Mouse (Mus musculus): ENCODE measurements around the gene Aimp2. TPM values are rescaled to one million over a fixed set of nuclear protein-coding genes. Genes with fewer than 3 reads are reported as not detected.

Aimp2 gene
- polyA plus RNA-seq, 1 experiment: 24.2 TPM

- DNase-seq (ENCODE audit: low read depth in 1 of 2, low spot score in 2 of 2): no peak
- H3K36me3 ChIP-seq (ENCODE audit: control insufficient read depth, insufficient read depth, low read length): no peaks in the 10 kb centered on the region; the same call in 1 of the 2 replicates
- H3K4me1 ChIP-seq (ENCODE audit: control insufficient read depth, insufficient read depth, insufficient read length): no peaks in the 10 kb centered on the region
- no peak overlapping the region for H3K27ac ChIP-seq (ENCODE audit: insufficient read depth, low read length)
- H3K4me3 ChIP-seq (ENCODE audit: extremely low read depth, insufficient read depth, insufficient read length): no peak overlapping the region
- H3K27me3 ChIP-seq (ENCODE audit: control insufficient read depth, insufficient read depth, low read length): no peaks in the 10 kb centered on the region
- TF ChIP-seq POLR2A (IDR thresholded peaks at IDR 0.05; ENCODE audit: low read depth, low read length) (no peak), CTCF (IDR thresholded peaks at IDR 0.05; ENCODE audit: extremely low read depth, insufficient read depth, insufficient read length, insufficient replicate concordance) (no peak)
- 94% methylated on average over 9 of the region's 9 CpGs for WGBS
Observed at GRCm38 (mm10) chr5:143936156-143936555, 26.5 kb upstream of the Aimp2 start.

GRCm38 (mm10) chr5:143933875-143934274 is 24.2 kb upstream of the Aimp2 start:
- no peak for TF ChIP-seq POLR2A (IDR thresholded peaks at IDR 0.05; ENCODE audit: low read depth, low read length)
- no peak for TF ChIP-seq CTCF (IDR thresholded peaks at IDR 0.05; ENCODE audit: extremely low read depth, insufficient read depth, insufficient read length, insufficient replicate concordance)
- DNase-seq (ENCODE audit: low read depth in 1 of 2, low spot score in 2 of 2): no peak
- Histone ChIP-seq H3K36me3 (ENCODE audit: control insufficient read depth, insufficient read depth, low read length) (peaks cover 15% of the 10 kb centered on the region), H3K27ac (ENCODE audit: insufficient read depth, low read length) (no peak overlapping the region), H3K27me3 (ENCODE audit: control insufficient read depth, insufficient read depth, low read length) (no peaks in the 10 kb centered on the region), H3K4me1 (ENCODE audit: control insufficient read depth, insufficient read depth, insufficient read length) (no peaks in the 10 kb centered on the region), H3K4me3 (ENCODE audit: extremely low read depth, insufficient read depth, insufficient read length) (no peak overlapping the region)
- WGBS: 100% methylated on average over 1 of the region's 1 CpGs

GRCm38 (mm10) chr5:143933414-143933813 is 23.8 kb upstream of the Aimp2 start:
- H3K4me1 ChIP-seq (ENCODE audit: control insufficient read depth, insufficient read depth, insufficient read length): no peaks in the 10 kb centered on the region
- WGBS: 95% methylated on average over 11 of the region's 11 CpGs
- no peak overlapping the region for H3K4me3 ChIP-seq (ENCODE audit: extremely low read depth, insufficient read depth, insufficient read length)
- no peaks in the 10 kb centered on the region for H3K27me3 ChIP-seq (ENCODE audit: control insufficient read depth, insufficient read depth, low read length)
- peaks cover 19% of the 10 kb centered on the region for H3K36me3 ChIP-seq (ENCODE audit: control insufficient read depth, insufficient read depth, low read length)
- no peak for DNase-seq (ENCODE audit: low read depth in 1 of 2, low spot score in 2 of 2)
- no peak for TF ChIP-seq CTCF (IDR thresholded peaks at IDR 0.05; ENCODE audit: extremely low read depth, insufficient read depth, insufficient read length, insufficient replicate concordance)
- no peak for TF ChIP-seq POLR2A (IDR thresholded peaks at IDR 0.05; ENCODE audit: low read depth, low read length)
- H3K27ac ChIP-seq (ENCODE audit: insufficient read depth, low read length): no peak overlapping the region

- no peak within 1 kb of the TSS for H3K4me3 ChIP-seq (ENCODE audit: extremely low read depth, insufficient read depth, insufficient read length)
- H3K36me3 ChIP-seq (ENCODE audit: control insufficient read depth, insufficient read depth, low read length): peaks cover 21% of the 10 kb centered on the region
- TF ChIP-seq POLR2A (IDR thresholded peaks at IDR 0.05; ENCODE audit: low read depth, low read length) (no peak), CTCF (IDR thresholded peaks at IDR 0.05; ENCODE audit: extremely low read depth, insufficient read depth, insufficient read length, insufficient replicate concordance) (no peak)
- DNase-seq (ENCODE audit: low read depth in 1 of 2, low spot score in 2 of 2): no peak
- H3K4me1 ChIP-seq (ENCODE audit: control insufficient read depth, insufficient read depth, insufficient read length): no peaks in the 10 kb centered on the region
- 65% methylated on average over 8 of the region's 8 CpGs for WGBS
- no peaks in the 10 kb centered on the region for H3K27me3 ChIP-seq (ENCODE audit: control insufficient read depth, insufficient read depth, low read length)
- H3K27ac ChIP-seq (ENCODE audit: insufficient read depth, low read length): no peak within 1 kb of the TSS
Observed at GRCm38 (mm10) chr5:143932831-143933230, 23.2 kb upstream of the Aimp2 start, which contains the start of gene Rsph10b. Gene Rsph10b, plus strand, starts transcription at chr5:143933035.

GRCm38 (mm10) chr5:143931863-143932580 is 22.4 kb upstream of the Aimp2 start:
- DNase-seq (ENCODE audit: low read depth in 1 of 2, low spot score in 2 of 2): no peak
- Histone ChIP-seq H3K4me3 (ENCODE audit: extremely low read depth, insufficient read depth, insufficient read length) (no peak overlapping the region), H3K36me3 (ENCODE audit: control insufficient read depth, insufficient read depth, low read length) (peaks cover 21% of the 10 kb centered on the region), H3K27ac (ENCODE audit: insufficient read depth, low read length) (no peak overlapping the region), H3K4me1 (ENCODE audit: control insufficient read depth, insufficient read depth, insufficient read length) (no peaks in the 10 kb centered on the region), H3K27me3 (ENCODE audit: control insufficient read depth, insufficient read depth, low read length) (no peaks in the 10 kb centered on the region)
- 94% methylated on average over 6 of the region's 6 CpGs for WGBS
- TF ChIP-seq POLR2A (IDR thresholded peaks at IDR 0.05; ENCODE audit: low read depth, low read length): no peak

GRCm38 (mm10) chr5:143930656-143931055 is 21.0 kb upstream of the Aimp2 start:
- Histone ChIP-seq H3K27me3 (ENCODE audit: control insufficient read depth, insufficient read depth, low read length) (no peaks in the 10 kb centered on the region), H3K4me3 (ENCODE audit: extremely low read depth, insufficient read depth, insufficient read length) (no peak overlapping the region), H3K36me3 (ENCODE audit: control insufficient read depth, insufficient read depth, low read length) (peaks cover 29% of the 10 kb centered on the region), H3K27ac (ENCODE audit: insufficient read depth, low read length) (no peak overlapping the region), H3K4me1 (ENCODE audit: control insufficient read depth, insufficient read depth, insufficient read length) (no peaks in the 10 kb centered on the region)
- no peak for TF ChIP-seq POLR2A (IDR thresholded peaks at IDR 0.05; ENCODE audit: low read depth, low read length)
- TF ChIP-seq CTCF (IDR thresholded peaks at IDR 0.05; ENCODE audit: extremely low read depth, insufficient read depth, insufficient read length, insufficient replicate concordance): no peak
- no peak for DNase-seq (ENCODE audit: low read depth in 1 of 2, low spot score in 2 of 2)
- WGBS: 97% methylated on average over 12 of the region's 12 CpGs

- no peak for DNase-seq (ENCODE audit: low read depth in 1 of 2, low spot score in 2 of 2)
- 98% methylated on average over 4 of the region's 4 CpGs for WGBS
- Histone ChIP-seq H3K4me1 (ENCODE audit: control insufficient read depth, insufficient read depth, insufficient read length) (no peaks in the 10 kb centered on the region), H3K27ac (ENCODE audit: insufficient read depth, low read length) (no peak overlapping the region), H3K36me3 (ENCODE audit: control insufficient read depth, insufficient read depth, low read length) (peaks cover 38% of the 10 kb centered on the region), H3K4me3 (ENCODE audit: extremely low read depth, insufficient read depth, insufficient read length) (no peak overlapping the region), H3K27me3 (ENCODE audit: control insufficient read depth, insufficient read depth, low read length) (no peaks in the 10 kb centered on the region)
- TF ChIP-seq CTCF (IDR thresholded peaks at IDR 0.05; ENCODE audit: extremely low read depth, insufficient read depth, insufficient read length, insufficient replicate concordance): no peak
- TF ChIP-seq POLR2A (IDR thresholded peaks at IDR 0.05; ENCODE audit: low read depth, low read length): no peak
Observed at GRCm38 (mm10) chr5:143929291-143929690, 19.6 kb upstream of the Aimp2 start.

Measured in spleen, adult 2 months (tissue).